Mouse (Mus musculus) adrenal gland, postnatal 0 days (tissue): ENCODE measurements around the gene Tanc1. TPM values are rescaled to one million over a fixed set of nuclear protein-coding genes. Genes with fewer than 3 reads are reported as not detected.

ENCODE experiments used
- polyA plus RNA-seq: library from polyadenylated mRNA; unstranded; fragments of >200 nt; fragmentation: Nextera tagmentation; extraction: Ambion mirVana; gene quantifications from 2 replicates; pipeline ENCODE4 v1.2.1, GENCODE M21; 2015

Tanc1 gene
- 4.4 and 8.1 TPM in 2 replicates for polyA plus RNA-seq

GRCm38 (mm10) chr2:59611831-59612732, at the start of gene Tanc1:
Gene Tanc1 (plus strand): TSS chr2:59612042.

GRCm38 (mm10) chr2:59881831-59882741, 270.2 kb downstream of the Tanc1 start, which contains the start of gene Wdsub1:
Gene Wdsub1 (minus strand): TSS chr2:59882591.

Other genes starting within 250 kb of the Tanc1 start
- 0.68 and 1.4 TPM in 2 replicates for gene Dapl1, start 127.4 kb upstream of the Tanc1 start, polyA plus RNA-seq